Mouse (Mus musculus) E14TG2a.4 (cell line): Measurements from ENCODE around the gene Micu1.

Experiments
- CTCF ChIP-seq: conservative IDR thresholded peaks from 2 replicates; pipeline ENCODE4 v1.5.1; 2014; ENCODE audit warnings: low read length
- NANOG ChIP-seq: IDR thresholded peaks from 2 replicates; pipeline ENCODE4 v1.6.1; 2014; ENCODE audit warnings: borderline replicate concordance, low read length, mixed read lengths

DNA sequence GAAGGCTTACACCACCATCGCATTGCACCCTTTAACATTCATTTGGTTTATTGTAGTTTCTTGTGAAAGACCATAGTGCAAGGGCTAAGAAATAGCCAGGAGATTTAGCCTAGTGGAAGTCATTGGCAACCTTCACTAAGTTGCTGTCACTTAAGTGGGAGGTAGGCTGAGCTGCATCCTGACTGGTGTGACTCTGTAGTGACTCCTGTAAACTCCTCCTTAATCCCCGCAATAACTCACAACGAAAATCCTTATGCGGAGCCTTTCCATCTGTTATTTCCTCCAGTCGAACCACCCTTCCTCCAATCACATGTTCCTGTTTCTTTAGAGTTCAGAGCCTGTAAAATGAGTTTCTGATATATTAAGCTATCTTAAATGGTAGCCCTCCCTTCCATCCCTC is 176.5 kb downstream of the Micu1 start:
- TF ChIP-seq CTCF, result no peak
- TF ChIP-seq NANOG, result no peak
